Mouse (Mus musculus): ENCODE measurements around the gene Btbd1. TPM values are rescaled to one million over a fixed set of nuclear protein-coding genes. Genes with fewer than 3 reads are reported as not detected.

Btbd1 gene
- polyA plus RNA-seq, 2 experiments = 62.1 to 86.3 TPM

DNA sequence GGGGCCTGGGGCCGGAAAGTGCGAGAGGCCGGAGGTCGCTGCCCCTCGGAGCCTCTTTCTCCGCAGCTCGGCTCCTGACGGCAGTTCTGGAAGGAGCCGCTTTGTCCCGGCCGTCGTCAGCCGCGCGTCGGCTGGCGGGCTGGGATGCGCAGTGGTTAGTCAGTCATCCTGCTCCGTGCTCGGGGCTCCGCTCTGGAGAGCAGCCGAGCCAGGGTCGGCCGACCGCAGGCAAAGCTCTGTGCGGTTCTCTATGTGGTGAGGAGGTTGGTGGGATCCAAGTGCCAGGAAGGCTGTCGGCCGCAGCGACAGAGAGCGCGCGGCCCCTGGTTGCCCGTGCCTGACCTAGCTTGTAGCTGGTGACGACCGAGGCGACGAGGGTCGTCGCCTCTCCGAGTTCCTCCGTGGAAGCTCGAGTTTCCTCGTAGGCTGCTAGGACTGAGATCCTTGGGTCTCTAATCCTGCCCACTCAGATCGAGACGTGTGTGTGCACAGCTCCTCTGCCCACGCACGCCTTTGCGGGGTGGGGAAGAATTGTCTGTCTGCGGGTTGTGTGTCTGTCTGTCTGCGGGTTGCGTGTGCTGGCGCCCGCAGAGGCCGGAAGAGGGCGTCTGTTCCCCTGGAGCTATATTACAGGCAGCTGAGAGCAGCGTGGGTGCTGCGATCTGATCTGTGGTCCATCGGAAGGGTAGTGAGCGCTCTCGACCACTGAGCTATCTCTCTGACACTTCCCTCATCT is 66.0 kb downstream of the Btbd1 start:
- DNase-seq (ENCODE audit: low spot score) (peak; percentile 15), ATAC-seq (ENCODE audit: low FRiP score, low read depth) (peak; percentile 42)
- peak overlapping the region; percentile 89 for H3K4me2 ChIP-seq (replicated peaks; ENCODE audit: low read depth, low read length, severe bottlenecking)
- H3K4me1 ChIP-seq (ENCODE audit: control insufficient read depth, insufficient read depth, low read length) = peaks cover 10% of the 10 kb centered on the region
- H3K27ac ChIP-seq (replicated peaks; ENCODE audit: low read depth, low read length) = peak overlapping the region; percentile 84
- H3K4me3 ChIP-seq (replicated peaks; ENCODE audit: low read length) = peak overlapping the region; percentile 100
- H3K27me3 ChIP-seq (ENCODE audit: control insufficient read depth, insufficient read depth, low read length) = no peaks in the 10 kb centered on the region
- peak overlapping the region; percentile 92 for H3K9ac ChIP-seq (ENCODE audit: low read depth, low read length, severe bottlenecking)
- no peaks in the 10 kb centered on the region for H3K36me3 ChIP-seq (ENCODE audit: control insufficient read depth, insufficient read depth, low read length)
- WGBS = 2% methylated on average over 53 of the region's 60 CpGs
- no peaks in the 10 kb centered on the region for H3K9me3 ChIP-seq (ENCODE audit: control insufficient read depth, low read length)
- TF ChIP-seq POLR2A (IDR thresholded peaks at IDR 0.05; ENCODE audit: borderline replicate concordance, extremely low read depth, insufficient read depth, insufficient read length) = 0 out of 2 replicates have a peak, but pooled peaks have one; percentile 30

DNA sequence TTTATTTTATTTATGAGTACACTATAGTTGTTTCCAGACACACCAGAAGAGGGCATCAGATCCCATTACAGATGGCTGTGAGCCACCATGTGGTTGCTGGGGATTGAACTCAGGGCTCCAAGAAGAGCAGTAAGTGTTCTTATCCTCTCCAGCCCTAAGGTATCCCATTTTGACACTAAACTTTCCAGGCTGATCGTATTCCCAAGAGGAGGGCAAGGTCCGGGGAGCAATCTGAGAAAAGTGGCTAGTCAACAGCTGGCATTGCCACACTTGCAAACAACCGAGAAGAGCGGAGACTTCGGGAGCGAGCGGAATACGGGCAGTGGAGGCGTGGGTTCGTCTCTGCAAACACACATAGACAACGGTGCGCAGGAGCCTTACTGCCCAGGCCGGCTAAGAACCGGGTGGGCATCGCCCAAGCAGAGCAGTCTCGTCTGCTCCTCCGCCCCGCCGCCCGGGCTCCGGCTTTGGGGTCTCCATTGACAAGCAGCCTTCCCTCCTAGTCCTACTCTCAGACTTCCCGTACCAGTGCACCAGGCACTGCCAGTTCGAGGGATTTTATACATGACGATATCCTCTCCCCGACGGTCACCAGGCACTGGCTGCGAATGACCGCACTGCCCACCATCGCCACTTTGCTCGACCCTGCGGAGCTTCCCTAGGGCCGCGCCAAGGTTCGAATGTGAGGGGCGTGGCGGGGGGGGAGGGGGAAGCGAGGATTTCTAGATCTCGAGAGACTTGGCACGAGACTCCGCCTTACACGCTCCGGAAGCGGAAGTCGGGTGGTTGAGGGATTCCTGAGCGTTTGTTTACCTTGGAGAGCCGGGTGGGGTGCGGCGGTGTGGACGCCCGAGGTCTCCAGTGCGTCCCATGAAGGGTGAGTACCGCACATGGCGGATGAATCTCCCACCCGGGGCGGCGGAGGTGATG is 66.8 kb downstream of the Btbd1 start, which contains the start of gene Ramac:
Gene Ramac, plus strand, starts transcription at position 746 of the 930 bp plus-strand sequence.
- ATAC-seq (ENCODE audit: low FRiP score, low read depth) (peak; percentile 97), DNase-seq (ENCODE audit: low spot score) (peak; percentile 94)
- Histone ChIP-seq H3K36me3 (ENCODE audit: control insufficient read depth, insufficient read depth, low read length) (no peaks in the 10 kb centered on the region), H3K27me3 (ENCODE audit: control insufficient read depth, insufficient read depth, low read length) (no peaks in the 10 kb centered on the region), H3K4me3 (replicated peaks; ENCODE audit: low read length) (peak within 1 kb of the TSS; percentile 100), H3K27ac (replicated peaks; ENCODE audit: low read depth, low read length) (peak within 1 kb of the TSS; percentile 84), H3K4me1 (ENCODE audit: control insufficient read depth, insufficient read depth, low read length) (peaks cover 10% of the 10 kb centered on the region), H3K9ac (ENCODE audit: low read depth, low read length, severe bottlenecking) (peak within 1 kb of the TSS; percentile 92), H3K9me3 (ENCODE audit: control insufficient read depth, low read length) (no peaks in the 10 kb centered on the region), H3K4me2 (replicated peaks; ENCODE audit: low read depth, low read length, severe bottlenecking) (peak within 1 kb of the TSS; percentile 89)
- TF ChIP-seq POLR2A (IDR thresholded peaks at IDR 0.05; ENCODE audit: borderline replicate concordance, extremely low read depth, insufficient read depth, insufficient read length) = 0 out of 2 replicates have a peak, but pooled peaks have one; percentile 34
- WGBS = under 1% methylated on average over 52 of the region's 56 CpGs

DNA sequence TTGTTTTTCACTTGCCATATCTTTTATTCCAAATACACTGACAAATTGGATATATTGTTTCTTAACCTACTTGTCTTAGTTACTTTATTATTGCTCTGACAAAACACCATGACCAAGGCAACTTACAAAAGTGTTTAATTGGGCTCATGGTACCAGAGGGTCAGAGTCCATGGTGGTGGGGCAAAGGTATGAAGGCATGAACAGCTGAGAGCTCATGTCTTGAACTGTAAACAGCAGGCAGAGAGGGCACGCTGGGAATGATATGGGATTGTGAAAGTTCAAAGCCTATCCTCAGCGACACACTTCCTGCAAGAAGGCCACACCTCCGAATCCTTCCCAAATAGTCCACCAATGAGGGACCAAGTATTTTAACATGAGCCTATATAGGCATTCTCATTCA is 81.3 kb downstream of the Btbd1 start:
- ATAC-seq (ENCODE audit: low FRiP score, low read depth) (no peak), DNase-seq (ENCODE audit: low spot score) (no peak)
- Histone ChIP-seq H3K9ac (ENCODE audit: low read depth, low read length, severe bottlenecking) (no peak overlapping the region), H3K27me3 (ENCODE audit: control insufficient read depth, insufficient read depth, low read length) (no peaks in the 10 kb centered on the region), H3K4me2 (replicated peaks; ENCODE audit: low read depth, low read length, severe bottlenecking) (no peak overlapping the region), H3K9me3 (ENCODE audit: control insufficient read depth, low read length) (no peaks in the 10 kb centered on the region), H3K4me3 (replicated peaks; ENCODE audit: low read length) (no peak overlapping the region), H3K27ac (replicated peaks; ENCODE audit: low read depth, low read length) (no peak overlapping the region), H3K36me3 (ENCODE audit: control insufficient read depth, insufficient read depth, low read length) (no peaks in the 10 kb centered on the region), H3K4me1 (ENCODE audit: control insufficient read depth, insufficient read depth, low read length) (no peaks in the 10 kb centered on the region)
- no peak for TF ChIP-seq POLR2A (IDR thresholded peaks at IDR 0.05; ENCODE audit: borderline replicate concordance, extremely low read depth, insufficient read depth, insufficient read length)
- WGBS = 83% methylated on average over 3 of the region's 3 CpGs

DNA sequence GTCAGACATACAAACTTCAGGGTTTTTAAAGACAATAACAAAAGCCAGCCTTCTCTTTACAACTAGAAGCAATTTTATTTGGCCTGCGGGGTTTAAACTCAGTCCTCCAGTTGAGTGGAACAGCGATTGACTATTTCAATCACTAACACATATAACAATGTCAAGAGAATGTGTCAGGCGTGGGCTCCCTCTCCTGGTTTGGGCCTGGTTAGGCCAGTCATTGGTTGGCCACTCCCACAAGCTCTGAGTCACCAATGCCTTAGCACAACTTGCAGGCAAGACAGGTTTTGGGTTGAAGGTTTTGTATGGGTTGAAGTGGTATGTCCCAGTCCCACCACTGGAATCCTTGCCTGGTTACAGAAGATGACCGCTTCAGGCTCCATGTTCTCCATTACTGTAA is 85.1 kb downstream of the Btbd1 start:
- Histone ChIP-seq H3K9me3 (ENCODE audit: control insufficient read depth, low read length) (no peaks in the 10 kb centered on the region), H3K36me3 (ENCODE audit: control insufficient read depth, insufficient read depth, low read length) (no peaks in the 10 kb centered on the region), H3K4me1 (ENCODE audit: control insufficient read depth, insufficient read depth, low read length) (no peaks in the 10 kb centered on the region), H3K9ac (ENCODE audit: low read depth, low read length, severe bottlenecking) (no peak overlapping the region), H3K4me2 (replicated peaks; ENCODE audit: low read depth, low read length, severe bottlenecking) (no peak overlapping the region), H3K4me3 (replicated peaks; ENCODE audit: low read length) (no peak overlapping the region), H3K27me3 (ENCODE audit: control insufficient read depth, insufficient read depth, low read length) (no peaks in the 10 kb centered on the region), H3K27ac (replicated peaks; ENCODE audit: low read depth, low read length) (no peak overlapping the region)
- ATAC-seq (ENCODE audit: low FRiP score, low read depth) (peak; percentile 55; the same call in 1 of the 2 replicates), DNase-seq (ENCODE audit: low spot score) (peak; percentile 68)
- 53% methylated on average over 4 of the region's 4 CpGs for WGBS
- no peak for TF ChIP-seq POLR2A (IDR thresholded peaks at IDR 0.05; ENCODE audit: borderline replicate concordance, extremely low read depth, insufficient read depth, insufficient read length)

Other genes starting within 250 kb of the Btbd1 start
- gene Homer2, start 121.9 kb downstream of the Btbd1 start, polyA plus RNA-seq (2012; rRNA removed) = 15.3 and 15.5 TPM in 2 replicates
- gene Homer2, start 121.9 kb downstream of the Btbd1 start, polyA plus RNA-seq (2014; fragmentation: Nextera tagmentation; extraction: Ambion mirVana) = 25.8 and 29.6 TPM in 2 replicates
- gene Ramac, start 66.5 kb downstream of the Btbd1 start, polyA plus RNA-seq (2012; rRNA removed) = 38.8 and 46.8 TPM in 2 replicates
- gene Ramac, start 66.5 kb downstream of the Btbd1 start, polyA plus RNA-seq (2014; fragmentation: Nextera tagmentation; extraction: Ambion mirVana) = 103 TPM in 2 replicates
- 41.3 and 52.9 TPM in 2 replicates for gene 3110040N11Rik, start 40.0 kb downstream of the Btbd1 start, polyA plus RNA-seq (2012; rRNA removed)
- gene 3110040N11Rik, start 40.0 kb downstream of the Btbd1 start, polyA plus RNA-seq (2014; fragmentation: Nextera tagmentation; extraction: Ambion mirVana) = 54.7 and 63.5 TPM in 2 replicates
- not detected in 2 replicates for gene Gm10160, start 26.4 kb upstream of the Btbd1 start, polyA plus RNA-seq (2012; rRNA removed)
- not detected in 2 replicates for gene Gm10160, start 26.4 kb upstream of the Btbd1 start, polyA plus RNA-seq (2014; fragmentation: Nextera tagmentation; extraction: Ambion mirVana)
- 49.0 and 56.7 TPM in 2 replicates for gene Tm6sf1, start 29.6 kb upstream of the Btbd1 start, polyA plus RNA-seq (2012; rRNA removed)
- gene Tm6sf1, start 29.6 kb upstream of the Btbd1 start, polyA plus RNA-seq (2014; fragmentation: Nextera tagmentation; extraction: Ambion mirVana) = 21.2 and 26.6 TPM in 2 replicates
- 17.9 and 18.2 TPM in 2 replicates for gene Hdgfl3, start 105.0 kb upstream of the Btbd1 start, polyA plus RNA-seq (2012; rRNA removed)
- gene Hdgfl3, start 105.0 kb upstream of the Btbd1 start, polyA plus RNA-seq (2014; fragmentation: Nextera tagmentation; extraction: Ambion mirVana) = 21.3 and 26.3 TPM in 2 replicates
- 1.9 and 2.5 TPM in 2 replicates for gene Bnc1, start 162.9 kb upstream of the Btbd1 start, polyA plus RNA-seq (2012; rRNA removed)
- 1.8 and 2.2 TPM in 2 replicates for gene Bnc1, start 162.9 kb upstream of the Btbd1 start, polyA plus RNA-seq (2014; fragmentation: Nextera tagmentation; extraction: Ambion mirVana)